Mouse (Mus musculus) lung, embryonic 14.5 days (tissue): ENCODE results near the gene Zfp932. TPM values are rescaled to one million over a fixed set of nuclear protein-coding genes. Genes with fewer than 3 reads are reported as not detected.
A peak's percentile ranks its signal among the peaks of the same experiment; 100 is the strongest.

Experiments used
- ATAC-seq: fragments of 200-750 bp; cut with Nextera tagmentation; 2 replicates; pipeline ENCODE4 v1.8.0; 2017; ENCODE audit warnings: mild to moderate bottlenecking, moderate TSS enrichment, moderate library complexity; ENCODE audit not compliant: insufficient read depth
- DNase-seq: peaks from one replicate; pipeline ENCODE4 v3.0.0-alpha.2; 2015
- H3K27ac ChIP-seq: fragments of 300-500 bp; sonication (generic); 2 replicates; pipeline ENCODE4 v1.5.1; 2014; ENCODE audit warnings: low read depth, mild to moderate bottlenecking, moderate library complexity
- H3K27me3 ChIP-seq: fragments of 300-500 bp; sonication (generic); 2 replicates; pipeline ENCODE4 v1.6.1; 2014; ENCODE audit warnings: low read length, control low read depth; ENCODE audit not compliant: insufficient read depth
- H3K36me3 ChIP-seq: fragments of 300-500 bp; sonication (generic); 2 replicates; pipeline ENCODE4 v1.6.1; 2014; ENCODE audit warnings: control low read depth; ENCODE audit not compliant: insufficient read depth
- H3K4me1 ChIP-seq: fragments of 300-500 bp; sonication (generic); 2 replicates; pipeline ENCODE4 v1.6.1; 2014; ENCODE audit warnings: antibody characterized with exemption, control low read depth; ENCODE audit not compliant: insufficient read depth
- H3K4me2 ChIP-seq: fragments of 300-500 bp; sonication (generic); 2 replicates; pipeline ENCODE4 v1.6.1; 2014; ENCODE audit warnings: mild to moderate bottlenecking
- H3K4me3 ChIP-seq: fragments of 300-500 bp; sonication (generic); 2 replicates; pipeline ENCODE4 v1.5.1; 2014; ENCODE audit warnings: low read depth, low read length
- H3K9ac ChIP-seq: fragments of 300-500 bp; sonication (generic); 2 replicates; pipeline ENCODE4 v1.6.1; 2014
- H3K9me3 ChIP-seq: fragments of 300-500 bp; sonication (generic); 2 replicates; pipeline ENCODE4 v1.6.1; 2016; ENCODE audit warnings: low read depth, low read length, control low read depth
- CTCF ChIP-seq: IDR thresholded peaks from 2 replicates; pipeline ENCODE4 v1.5.1; 2016; ENCODE audit warnings: antibody characterized with exemption, low read depth
- WGBS: fragments of 180-500 bp; shearing (Covaris S2); extraction: QIAGEN DNeasy Blood & Tissue Kit; methylation state at CpG from one replicate; pipeline ENCODE4 v1.1.7; 2014; 5-methylcytosine and 5-hydroxymethylcytosine counted together
- polyA plus RNA-seq: library from polyadenylated mRNA; unstranded; fragments of >200 nt; fragmentation: Nextera tagmentation; extraction: Ambion mirVana; gene quantifications from 2 replicates; pipeline ENCODE4 v1.2.1, GENCODE M21; 2014

Zfp932 gene
- polyA plus RNA-seq, 1 experiment from 2014 or later, result 22.8 TPM

- H3K36me3 ChIP-seq, result no peaks in the 10 kb centered on the region
- peak overlapping the region; percentile 60 for H3K4me2 ChIP-seq
- H3K9ac ChIP-seq, result peak overlapping the region; percentile 57
- no peaks in the 10 kb centered on the region for H3K9me3 ChIP-seq
- TF ChIP-seq CTCF, result no peak
- H3K4me3 ChIP-seq, result peak overlapping the region; percentile 54
- DNase-seq (peak; percentile 84), ATAC-seq (peak; percentile 100)
- no peaks in the 10 kb centered on the region for H3K27me3 ChIP-seq
- peak overlapping the region; percentile 63; the same call in 1 of the 2 replicates for H3K27ac ChIP-seq
- H3K4me1 ChIP-seq, result no peaks in the 10 kb centered on the region
- WGBS, result under 1% methylated on average over 19 of the region's 19 CpGs
These were observed 61.5 kb downstream of the Zfp932 start for GRCm38 (mm10) chr5:110057637-110058408.

Other genes starting within 250 kb of the Zfp932 start
- 9.8 and 11.8 TPM in 2 replicates for gene 4930522L14Rik, start 244.6 kb upstream of the Zfp932 start, polyA plus RNA-seq
- 0.74 and 0.91 TPM in 2 replicates for gene Gm15446, start 73.1 kb upstream of the Zfp932 start, polyA plus RNA-seq
- 3.3 and 7.2 TPM in 2 replicates for gene Gm17655, start 76.0 kb downstream of the Zfp932 start, polyA plus RNA-seq
- gene Gm35315, start 97.9 kb downstream of the Zfp932 start, polyA plus RNA-seq, result 1.9 and 2.2 TPM in 2 replicates
- gene Plcxd1, start 103.4 kb downstream of the Zfp932 start, polyA plus RNA-seq, result 2.2 TPM in 2 replicates
- gene Gtpbp6, start 111.7 kb downstream of the Zfp932 start, polyA plus RNA-seq, result 26.2 and 29.8 TPM in 2 replicates
- 3.3 and 3.8 TPM in 2 replicates for gene Zfp605, start 113.6 kb downstream of the Zfp932 start, polyA plus RNA-seq
- 41.8 and 42.3 TPM in 2 replicates for gene Chfr, start 139.3 kb downstream of the Zfp932 start, polyA plus RNA-seq
- gene Golga3, start 180.2 kb downstream of the Zfp932 start, polyA plus RNA-seq, result 26.6 and 28.3 TPM in 2 replicates
- gene Ankle2, start 234.5 kb downstream of the Zfp932 start, polyA plus RNA-seq, result 35.5 and 39.8 TPM in 2 replicates